Mouse (Mus musculus) liver, embryonic 14.5 days (tissue): ENCODE data around the gene Ino80d.

Experiments used
- CTCF ChIP-seq: IDR thresholded peaks from 2 replicates; pipeline ENCODE4 v1.5.1; 2016; ENCODE audit warnings: antibody characterized with exemption, low read depth, control low read depth
- EP300 ChIP-seq: IDR thresholded peaks from 2 replicates; pipeline ENCODE4 v1.6.1; 2016; ENCODE audit warnings: antibody characterized with exemption, low read depth

DNA sequence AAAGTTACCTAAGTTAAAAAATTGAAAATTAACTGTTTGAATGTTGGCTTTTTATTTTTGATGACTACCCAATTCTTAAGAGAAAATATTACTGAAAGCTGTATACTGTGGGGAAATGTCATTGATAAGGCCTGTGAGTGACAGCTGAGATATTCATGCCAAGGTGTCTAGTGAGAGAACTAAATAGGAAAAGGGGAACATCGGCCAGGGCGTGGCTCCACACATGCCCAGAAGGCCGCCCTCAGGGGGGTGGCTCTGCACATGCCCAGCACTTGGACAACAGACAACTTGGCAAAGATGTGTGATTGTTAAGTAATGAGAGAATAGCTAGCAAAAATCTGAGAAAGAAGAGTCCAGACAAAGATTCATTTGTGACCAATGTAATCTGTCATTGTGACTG is 64.5 kb downstream of the Ino80d start:
- TF ChIP-seq CTCF, result no peak
- no peak for TF ChIP-seq EP300
